In the genomic region with DNA sequence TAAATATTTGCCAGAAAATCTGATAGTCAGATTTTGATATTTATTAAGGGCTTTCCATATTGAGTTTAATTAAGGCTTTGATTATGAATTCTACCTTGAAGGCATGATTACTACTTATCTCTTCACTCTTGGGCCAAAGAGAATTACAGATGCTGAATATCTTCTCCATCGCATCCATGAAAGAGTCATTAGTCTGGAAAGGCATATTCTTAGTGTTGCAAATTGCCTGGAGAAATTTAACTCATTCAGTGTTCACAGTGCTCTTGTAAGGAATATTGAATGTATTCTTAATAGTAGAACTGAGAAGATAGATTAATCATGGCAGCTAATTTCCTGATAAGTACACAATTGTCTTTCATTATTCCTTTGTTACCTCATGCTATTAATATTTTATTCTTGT, we compare ENCODE assay signal across 17 mouse cellular contexts.
"Had no signal": no experiment of that assay in that cellular context is flagged by ENCODE, and none has a peak within 500 bp of the region (broad histone marks: within the 10 kb centered on the region; RNA-seq: fewer than 3 reads in every experiment).

No protein-coding gene starts in this region.

- H3K27me3 ChIP-seq: liver, embryonic 12.5 days; lung, embryonic 15.5 days; megakaryocyte, embryonic 14.5 days; neural tube, embryonic 12.5 days; stomach, embryonic 15.5 days had no signal

- H3K4me1 ChIP-seq: liver, embryonic 12.5 days; lung, embryonic 15.5 days; megakaryocyte, embryonic 14.5 days; neural tube, embryonic 12.5 days; stomach, embryonic 15.5 days had no signal

- H3K9ac ChIP-seq: liver, embryonic 12.5 days; liver, embryonic 14.5 days; lung, embryonic 15.5 days; neural tube, embryonic 12.5 days; stomach, embryonic 15.5 days had no signal

- H3K4me3 ChIP-seq: liver, embryonic 12.5 days; lung, embryonic 15.5 days; megakaryocyte, embryonic 14.5 days; myocyte; neural tube, embryonic 12.5 days; stomach, embryonic 15.5 days had no signal

- H3K36me3 ChIP-seq: liver, embryonic 12.5 days; lung, embryonic 15.5 days; neural tube, embryonic 12.5 days; stomach, embryonic 15.5 days had no signal

- ATAC-seq: liver, embryonic 12.5 days; lung, postnatal 0 days had no signal

- H3K27ac ChIP-seq: liver, embryonic 12.5 days; liver, embryonic 14.5 days; macrophage; neural tube, embryonic 12.5 days; stomach, postnatal 0 days had no signal

- H3K9me3 ChIP-seq: liver, embryonic 12.5 days; lung, embryonic 15.5 days; stomach, embryonic 15.5 days had no signal

- H3K4me2 ChIP-seq: liver, embryonic 12.5 days; lung, embryonic 15.5 days; neural tube, embryonic 12.5 days; stomach, embryonic 15.5 days had no signal

- DNase-seq: lung, adult 2 months; lung, postnatal 14 days; lung, postnatal 36 days; right cerebral cortex, postnatal 14 days; thymus, adult 2 months; thymus, postnatal 25 days; thymus, postnatal 4 days had no signal
